ENCODE assay signal across 24 mouse cellular contexts in genomic region chr13:70533412-70533811, GRCm38 (mm10).
"Had no signal": no experiment of that assay in that cellular context is flagged by ENCODE, and none has a peak within 500 bp of the region (broad histone marks: within the 10 kb centered on the region; RNA-seq: fewer than 3 reads in every experiment).

No protein-coding gene starts in this region.

- H3K9ac ChIP-seq: heart, embryonic 12.5 days; hindbrain, embryonic 12.5 days; hindbrain, embryonic 15.5 days; kidney, embryonic 15.5 days; limb, embryonic 13.5 days; limb, embryonic 15.5 days; liver, embryonic 12.5 days; liver, embryonic 14.5 days had no signal

- H3K27ac ChIP-seq: gastrocnemius, adult 2 months; heart, embryonic 10.5 days; hindbrain, embryonic 12.5 days; hindbrain, embryonic 15.5 days; hindbrain, postnatal 0 days; kidney, embryonic 15.5 days; kidney, postnatal 0 days; limb, embryonic 13.5 days; limb, embryonic 15.5 days; liver, embryonic 12.5 days; liver, embryonic 14.5 days had no signal

- H3K4me3 ChIP-seq: gastrocnemius, adult 2 months; heart, embryonic 10.5 days; heart, embryonic 12.5 days; hindbrain, embryonic 12.5 days; hindbrain, embryonic 15.5 days; kidney, embryonic 15.5 days; limb, embryonic 13.5 days; limb, embryonic 15.5 days; liver, embryonic 12.5 days had no signal

- DNase-seq: gastrocnemius, adult 2 months; gastrocnemius, postnatal 10 days; gastrocnemius, postnatal 25 days; heart, postnatal 10 days; heart, postnatal 36 days; kidney, adult 11 months; kidney, adult 2 months; kidney, adult 9 months; kidney, postnatal 14 days; kidney, postnatal 36 days; layer of hippocampus, adult 9-11 months; layer of hippocampus, postnatal 36 days; left cerebral cortex, postnatal 4 days had no signal

- H3K4me1 ChIP-seq: heart, embryonic 10.5 days; heart, embryonic 12.5 days; hindbrain, embryonic 12.5 days; kidney, embryonic 15.5 days; limb, embryonic 13.5 days; limb, embryonic 15.5 days; liver, embryonic 12.5 days had no signal

- H3K36me3 ChIP-seq: heart, embryonic 10.5 days; heart, embryonic 12.5 days; hindbrain, embryonic 12.5 days; hindbrain, embryonic 15.5 days; kidney, embryonic 15.5 days; limb, embryonic 13.5 days; limb, embryonic 15.5 days; liver, embryonic 12.5 days had no signal

- H3K27me3 ChIP-seq: heart, embryonic 12.5 days; hindbrain, embryonic 12.5 days; hindbrain, embryonic 15.5 days; kidney, embryonic 15.5 days; limb, embryonic 13.5 days; limb, embryonic 15.5 days; liver, embryonic 12.5 days had no signal
